Mouse (Mus musculus) hindbrain, embryonic 12.5 days (tissue): Measurements from ENCODE around the gene Ltbr. TPM values are rescaled to one million over a fixed set of nuclear protein-coding genes. Genes with fewer than 3 reads are reported as not detected.

Source experiments
- ATAC-seq: fragments of 200-750 bp; cut with Nextera tagmentation; 2 replicates; pipeline ENCODE4 v1.8.0; 2017; ENCODE audit warnings: moderate TSS enrichment; ENCODE audit not compliant: low FRiP score
- H3K27ac ChIP-seq: fragments of 300-500 bp; sonication (generic); 2 replicates; pipeline ENCODE4 v1.5.1; 2016; ENCODE audit warnings: mild to moderate bottlenecking
- H3K27me3 ChIP-seq: fragments of 300-500 bp; sonication (generic); 2 replicates; pipeline ENCODE4 v1.6.1; 2016; ENCODE audit warnings: mild to moderate bottlenecking
- H3K36me3 ChIP-seq: fragments of 300-500 bp; sonication (generic); 2 replicates; pipeline ENCODE4 v1.6.1; 2016; ENCODE audit warnings: mild to moderate bottlenecking
- H3K4me1 ChIP-seq: fragments of 300-500 bp; sonication (generic); 2 replicates; pipeline ENCODE4 v1.6.1; 2016
- H3K4me2 ChIP-seq: fragments of 300-500 bp; sonication (generic); replicated peaks from 2 replicates; pipeline ENCODE4 v1.6.1; 2016; ENCODE audit warnings: mild to moderate bottlenecking
- H3K4me3 ChIP-seq: fragments of 300-500 bp; sonication (generic); 2 replicates; pipeline ENCODE4 v1.5.1; 2016; ENCODE audit warnings: mild to moderate bottlenecking
- H3K9ac ChIP-seq: fragments of 300-500 bp; sonication (generic); 2 replicates; pipeline ENCODE4 v1.6.1; 2016; ENCODE audit warnings: mild to moderate bottlenecking, moderate library complexity
- H3K9me3 ChIP-seq: fragments of 300-500 bp; sonication (generic); replicated peaks from 2 replicates; pipeline ENCODE4 v1.6.1; 2016; ENCODE audit warnings: mild to moderate bottlenecking
- WGBS: fragments of 180-500 bp; shearing (Covaris S2); methylation state at CpG from one replicate; pipeline ENCODE4 v1.1.7; 2016; 5-methylcytosine and 5-hydroxymethylcytosine counted together
- polyA plus RNA-seq: library from polyadenylated mRNA; unstranded; fragments of >200 nt; fragmentation: Nextera tagmentation; extraction: Ambion mirVana; gene quantifications from 2 replicates; pipeline ENCODE4 v1.2.1, GENCODE M21; 2016

The Ltbr gene
- 19.6 and 20.6 TPM in 2 replicates for polyA plus RNA-seq

GRCm38 (mm10) chr6:125313546-125314230 lies at the start of gene Ltbr:
Gene Ltbr, minus strand, starts transcription at chr6:125313885.
- peak; percentile 62 for ATAC-seq
- Histone ChIP-seq H3K4me3 (peak within 1 kb of the TSS; percentile 35), H3K27me3 (peaks cover 13% of the 10 kb centered on the region), H3K4me1 (peaks cover 25% of the 10 kb centered on the region), H3K27ac (no peak within 1 kb of the TSS), H3K9ac (peak within 1 kb of the TSS; percentile 61), H3K4me2 (peak within 1 kb of the TSS; percentile 56), H3K36me3 (no peaks in the 10 kb centered on the region), H3K9me3 (no peaks in the 10 kb centered on the region)
- WGBS = 2% methylated on average over 27 of the region's 46 CpGs

DNA sequence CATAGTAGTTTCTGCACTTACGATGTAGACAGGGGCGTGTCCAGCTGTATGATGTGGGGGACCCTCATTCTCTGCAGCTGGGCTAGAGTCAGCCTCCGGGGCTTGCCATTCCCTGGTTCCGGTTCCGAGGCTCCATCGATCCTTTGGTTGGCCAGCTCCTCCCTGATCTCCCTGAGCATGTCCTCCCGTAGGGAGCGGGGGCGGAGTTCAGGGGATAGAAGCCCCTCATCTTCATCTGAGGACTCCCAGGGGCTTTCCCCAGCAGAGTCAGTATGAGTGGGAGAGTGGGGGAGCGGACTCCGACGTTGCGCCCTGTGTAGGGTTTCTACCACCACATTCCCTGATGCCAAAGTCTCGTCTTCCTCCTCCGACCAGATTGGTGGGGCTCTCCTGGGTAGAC lies 49.3 kb upstream of the Ltbr start:
- Histone ChIP-seq H3K9ac (peak overlapping the region; percentile 10; the same call in 1 of the 2 replicates), H3K36me3 (peaks cover 2% of the 10 kb centered on the region; the same call in 1 of the 2 replicates), H3K4me1 (peaks cover 21% of the 10 kb centered on the region), H3K4me2 (peak overlapping the region; percentile 26; the same call in 1 of the 2 replicates), H3K4me3 (no peak overlapping the region), H3K9me3 (no peaks in the 10 kb centered on the region), H3K27me3 (peaks cover 64% of the 10 kb centered on the region), H3K27ac (no peak overlapping the region)
- no peak for ATAC-seq
- 17% methylated on average over 15 of the region's 15 CpGs for WGBS

DNA sequence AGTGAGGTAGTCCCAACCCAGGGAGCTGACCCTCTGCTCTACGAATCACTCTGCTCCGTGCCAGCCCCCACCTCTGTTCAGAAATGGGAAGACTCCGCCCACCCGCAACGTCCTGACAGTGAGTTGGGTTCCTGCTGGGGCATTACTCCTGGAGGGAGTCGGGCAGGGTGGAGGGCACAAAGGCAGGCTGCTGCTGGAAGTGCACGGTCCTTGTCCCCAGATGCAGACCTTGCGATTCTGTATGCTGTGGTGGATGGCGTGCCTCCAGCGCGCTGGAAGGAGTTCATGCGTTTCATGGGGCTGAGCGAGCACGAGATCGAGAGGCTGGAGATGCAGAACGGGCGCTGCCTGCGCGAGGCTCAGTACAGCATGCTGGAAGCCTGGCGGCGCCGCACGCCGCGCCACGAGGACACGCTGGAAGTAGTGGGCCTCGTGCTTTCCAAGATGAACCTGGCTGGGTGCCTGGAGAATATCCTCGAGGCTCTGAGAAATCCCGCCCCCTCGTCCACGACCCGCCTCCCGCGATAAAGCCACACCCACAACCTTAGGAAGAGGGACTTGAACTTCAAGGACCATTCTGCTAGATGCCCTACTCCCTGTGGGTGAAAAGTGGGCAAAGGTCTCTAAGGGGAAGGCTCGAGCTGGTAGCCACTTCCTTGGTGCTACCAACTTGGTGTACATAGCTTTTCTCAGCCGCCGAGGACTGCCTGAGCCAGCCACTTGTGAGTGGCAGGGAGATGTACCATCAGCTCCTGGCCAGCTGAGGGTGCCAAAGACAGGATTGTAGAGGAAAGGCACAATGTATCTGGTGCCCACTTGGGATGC lies 48.0 kb upstream of the Ltbr start:
- WGBS = 21% methylated on average over 38 of the region's 38 CpGs
- Histone ChIP-seq H3K36me3 (peaks cover 8% of the 10 kb centered on the region; the same call in 1 of the 2 replicates), H3K4me3 (peak overlapping the region; percentile 21), H3K4me2 (peak overlapping the region; percentile 41), H3K4me1 (peaks cover 21% of the 10 kb centered on the region), H3K27ac (no peak overlapping the region), H3K27me3 (peaks cover 59% of the 10 kb centered on the region), H3K9me3 (no peaks in the 10 kb centered on the region), H3K9ac (no peak overlapping the region)
- ATAC-seq = peak; percentile 57

DNA sequence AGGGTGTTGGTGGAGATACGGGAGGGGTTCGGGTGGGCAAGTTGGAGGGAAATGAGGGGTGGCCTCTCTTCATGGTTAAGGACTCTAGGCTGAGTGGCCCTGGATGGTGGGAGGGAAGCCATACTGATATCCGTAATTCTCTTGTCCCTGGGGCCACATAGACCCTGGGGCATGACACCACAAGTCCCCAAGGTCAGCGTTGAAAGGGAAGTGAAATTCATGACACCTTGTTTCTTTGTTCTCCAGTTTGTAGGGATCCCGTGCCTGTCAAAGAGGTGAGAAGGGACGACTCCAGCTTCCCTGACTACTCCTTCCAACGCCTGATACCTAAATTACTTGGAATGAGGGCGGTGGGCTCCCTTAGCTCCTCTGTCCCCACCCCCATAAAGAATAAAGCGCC lies 47.2 kb upstream of the Ltbr start:
- H3K9ac ChIP-seq = no peak overlapping the region
- H3K36me3 ChIP-seq = peaks cover 8% of the 10 kb centered on the region; the same call in 1 of the 2 replicates
- H3K27me3 ChIP-seq = peaks cover 56% of the 10 kb centered on the region
- H3K4me1 ChIP-seq = peaks cover 27% of the 10 kb centered on the region
- no peak overlapping the region for H3K4me3 ChIP-seq
- no peak overlapping the region for H3K4me2 ChIP-seq
- no peaks in the 10 kb centered on the region for H3K9me3 ChIP-seq
- 46% methylated on average over 9 of the region's 9 CpGs for WGBS
- ATAC-seq = no peak
- no peak overlapping the region for H3K27ac ChIP-seq

DNA sequence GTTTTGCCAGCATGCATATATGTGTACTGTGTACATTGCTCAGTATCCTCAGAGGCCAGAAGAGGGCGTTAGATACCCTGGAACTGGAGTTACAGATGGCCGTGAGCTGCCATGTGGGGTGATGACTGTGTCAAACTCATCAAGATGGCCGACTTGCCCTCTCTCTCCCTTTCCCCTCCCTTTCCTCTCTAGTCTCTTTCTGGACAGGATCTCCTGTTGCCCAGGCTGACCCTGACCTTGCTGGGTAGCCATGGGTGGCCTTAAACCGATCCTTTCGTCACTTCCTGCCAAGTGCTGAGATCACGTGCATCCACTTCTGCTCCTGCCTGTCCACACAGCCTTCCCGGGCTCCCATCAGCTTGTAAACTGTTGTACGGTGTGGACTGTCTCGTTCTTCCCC lies 46.3 kb upstream of the Ltbr start:
- H3K9me3 ChIP-seq = no peaks in the 10 kb centered on the region
- H3K4me1 ChIP-seq = peaks cover 36% of the 10 kb centered on the region
- H3K4me2 ChIP-seq = no peak overlapping the region
- ATAC-seq = no peak
- 50% methylated on average over 9 of the region's 9 CpGs for WGBS
- peaks cover 8% of the 10 kb centered on the region; the same call in 1 of the 2 replicates for H3K36me3 ChIP-seq
- H3K27me3 ChIP-seq = peaks cover 52% of the 10 kb centered on the region
- H3K4me3 ChIP-seq = no peak overlapping the region
- H3K9ac ChIP-seq = no peak overlapping the region
- H3K27ac ChIP-seq = no peak overlapping the region

DNA sequence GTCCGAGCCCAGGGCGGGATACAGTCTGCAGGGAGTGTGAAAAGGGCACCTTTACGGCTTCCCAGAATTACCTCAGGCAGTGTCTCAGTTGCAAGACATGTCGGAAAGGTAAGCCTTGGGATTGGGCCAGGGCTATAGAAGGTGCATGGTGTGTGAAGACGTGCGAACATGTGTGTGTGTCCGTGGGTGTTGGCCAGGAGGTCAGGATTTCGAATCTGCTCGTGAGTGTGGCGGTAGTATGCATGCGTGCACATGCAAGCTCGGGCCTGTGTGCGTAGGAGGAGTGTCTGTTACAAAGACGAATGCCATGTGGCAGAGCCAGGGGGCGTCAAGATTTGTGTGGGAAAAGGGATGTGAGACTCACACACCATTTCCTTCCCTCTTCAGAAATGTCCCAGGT lies 43.6 kb upstream of the Ltbr start:
- peaks cover 25% of the 10 kb centered on the region for H3K27me3 ChIP-seq
- 90% methylated on average over 15 of the region's 15 CpGs for WGBS

DNA sequence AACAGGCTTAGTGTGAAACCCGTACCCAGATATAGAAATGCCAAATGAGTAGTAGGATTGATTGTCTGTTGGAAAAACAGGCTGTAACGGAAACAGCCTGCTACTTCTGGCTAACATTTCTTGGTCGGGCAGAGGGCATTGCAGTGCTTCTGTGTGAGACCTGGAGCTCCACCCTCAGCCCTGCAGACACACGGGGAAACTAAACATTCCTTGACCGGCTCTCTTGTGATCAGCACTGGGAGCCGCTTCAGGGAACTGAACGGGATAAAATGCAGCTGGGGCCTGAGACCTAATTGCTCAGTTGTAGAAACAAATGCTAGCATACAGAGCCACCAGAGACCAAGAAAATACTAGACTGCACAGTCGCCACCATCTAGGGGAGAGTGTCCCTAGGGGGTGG lies 42.6 kb upstream of the Ltbr start:
- Histone ChIP-seq H3K9ac (no peak overlapping the region), H3K9me3 (no peaks in the 10 kb centered on the region), H3K4me2 (no peak overlapping the region), H3K36me3 (peaks cover 8% of the 10 kb centered on the region; the same call in 1 of the 2 replicates), H3K27me3 (peaks cover 19% of the 10 kb centered on the region), H3K27ac (no peak overlapping the region), H3K4me3 (no peak overlapping the region), H3K4me1 (peaks cover 42% of the 10 kb centered on the region)
- WGBS = 37% methylated on average over 8 of the region's 8 CpGs
- ATAC-seq = no peak

More for the DNA sequence above, 43.6 kb upstream of the Ltbr start:
- Histone ChIP-seq H3K27ac (no peak overlapping the region), H3K4me3 (no peak overlapping the region), H3K4me2 (no peak overlapping the region), H3K4me1 (peaks cover 38% of the 10 kb centered on the region), H3K9me3 (no peaks in the 10 kb centered on the region), H3K36me3 (peaks cover 8% of the 10 kb centered on the region; the same call in 1 of the 2 replicates), H3K9ac (no peak overlapping the region)
- no peak for ATAC-seq

DNA sequence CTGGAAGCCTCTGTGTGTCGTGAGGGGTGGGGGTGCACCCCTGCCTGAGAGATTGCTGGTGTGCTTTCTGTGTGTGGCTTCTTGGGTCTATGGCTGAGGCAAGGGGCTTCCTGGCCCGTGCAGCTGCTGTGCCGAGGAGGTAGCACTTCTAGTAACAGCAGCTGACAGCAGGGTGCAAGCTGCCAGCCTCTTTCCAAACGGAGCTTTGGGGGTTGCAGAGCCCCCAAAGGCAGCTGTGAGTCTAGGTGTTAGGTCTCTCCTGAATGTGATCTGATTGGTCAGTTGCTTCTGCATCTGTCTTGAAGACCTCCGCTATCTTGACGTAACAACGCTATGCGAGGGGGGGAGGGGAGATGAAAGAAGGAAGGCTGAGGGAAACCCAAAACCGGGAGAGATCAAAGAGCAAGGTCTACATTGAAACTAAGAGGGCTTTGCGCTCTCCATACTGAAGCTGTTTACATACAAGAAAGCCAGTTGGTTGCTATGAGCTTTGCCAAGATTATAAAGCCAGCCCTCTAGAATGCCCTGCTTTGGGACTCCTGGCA lies 41.6 kb upstream of the Ltbr start:
- H3K4me1 ChIP-seq = peaks cover 45% of the 10 kb centered on the region
- no peak overlapping the region for H3K4me3 ChIP-seq
- no peak for ATAC-seq
- 6% methylated on average over 10 of the region's 10 CpGs for WGBS
- H3K27ac ChIP-seq = no peak overlapping the region
- peaks cover 9% of the 10 kb centered on the region for H3K27me3 ChIP-seq
- H3K4me2 ChIP-seq = peak overlapping the region; percentile 36
- peaks cover 8% of the 10 kb centered on the region; the same call in 1 of the 2 replicates for H3K36me3 ChIP-seq
- H3K9ac ChIP-seq = 0 out of 2 replicates have a peak overlapping the region, but pooled peaks have one; percentile 8
- no peaks in the 10 kb centered on the region for H3K9me3 ChIP-seq

DNA sequence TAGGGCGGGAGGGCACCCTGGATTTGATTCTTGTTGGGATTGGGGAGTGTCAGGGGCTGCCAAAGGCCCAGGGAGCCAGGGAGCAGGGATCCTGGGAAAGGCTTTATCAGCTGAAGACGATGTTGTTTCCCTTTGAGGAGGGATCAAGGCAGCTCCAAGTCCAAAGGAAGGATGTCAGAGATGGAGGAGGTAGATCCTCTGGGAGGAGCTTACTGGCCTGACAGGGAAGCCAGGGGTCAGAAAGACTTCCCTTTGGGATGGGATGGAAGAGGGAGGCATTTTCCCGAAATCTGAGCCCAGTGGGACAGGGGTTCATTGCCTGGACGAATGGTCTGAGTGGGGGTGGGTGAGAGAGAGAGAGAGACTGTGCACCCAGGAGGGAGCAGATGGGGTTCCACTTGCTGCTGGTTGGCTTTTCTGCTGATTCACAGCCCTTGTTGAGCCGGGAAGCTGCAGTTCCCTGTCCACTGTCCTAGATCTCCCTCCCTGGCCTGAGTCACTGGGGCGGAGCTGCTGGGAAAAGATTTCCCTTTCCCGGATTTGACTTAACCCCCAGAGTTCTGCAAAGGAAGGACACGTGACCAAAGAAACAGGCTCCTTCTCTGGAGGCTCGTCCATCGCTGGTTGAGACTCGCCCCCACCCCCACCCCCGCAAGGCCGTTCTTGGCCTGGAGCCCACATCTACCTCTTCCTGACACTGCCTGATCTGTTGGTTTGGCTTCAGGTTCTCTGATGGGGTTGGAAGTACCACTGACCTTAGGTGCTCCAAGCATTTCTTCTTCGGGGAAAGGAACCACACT lies 40.9 kb upstream of the Ltbr start:
- H3K4me1 ChIP-seq = peaks cover 52% of the 10 kb centered on the region
- no peak for ATAC-seq
- H3K4me3 ChIP-seq = no peak overlapping the region
- H3K4me2 ChIP-seq = peak overlapping the region; percentile 36
- H3K27ac ChIP-seq = 0 out of 2 replicates have a peak overlapping the region, but pooled peaks have one; percentile 7
- H3K27me3 ChIP-seq = peaks cover 7% of the 10 kb centered on the region
- no peaks in the 10 kb centered on the region for H3K9me3 ChIP-seq
- no peak overlapping the region for H3K9ac ChIP-seq
- H3K36me3 ChIP-seq = peaks cover 8% of the 10 kb centered on the region; the same call in 1 of the 2 replicates
- WGBS = 9% methylated on average over 14 of the region's 14 CpGs

DNA sequence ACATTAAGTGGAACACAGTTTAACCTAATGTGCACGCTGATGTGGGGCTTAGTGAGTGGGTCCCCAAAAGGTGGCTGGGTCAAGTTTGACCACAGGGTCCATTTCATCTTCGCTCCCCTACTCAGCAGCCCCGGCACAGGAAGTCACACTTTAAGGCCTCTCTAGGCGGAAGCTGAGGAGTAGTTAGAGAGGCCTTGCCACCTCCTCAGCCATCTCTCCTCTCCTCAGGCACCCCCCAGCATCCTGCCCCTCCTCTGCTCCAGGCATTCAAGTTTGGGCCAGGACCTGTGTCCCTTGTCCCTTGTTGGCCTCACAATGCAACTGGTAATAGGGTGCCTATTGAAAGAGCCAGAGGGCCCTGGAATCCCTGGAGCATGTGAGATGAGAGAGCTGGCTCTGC lies 40.0 kb upstream of the Ltbr start:
- H3K9ac ChIP-seq = no peak overlapping the region
- H3K36me3 ChIP-seq = peaks cover 8% of the 10 kb centered on the region; the same call in 1 of the 2 replicates
- H3K9me3 ChIP-seq = no peaks in the 10 kb centered on the region
- WGBS = 88% methylated on average over 4 of the region's 4 CpGs
- no peak overlapping the region for H3K4me3 ChIP-seq
- H3K4me1 ChIP-seq = peaks cover 60% of the 10 kb centered on the region
- no peak overlapping the region for H3K27ac ChIP-seq
- no peak overlapping the region for H3K4me2 ChIP-seq
- peaks cover 11% of the 10 kb centered on the region for H3K27me3 ChIP-seq
- no peak for ATAC-seq

DNA sequence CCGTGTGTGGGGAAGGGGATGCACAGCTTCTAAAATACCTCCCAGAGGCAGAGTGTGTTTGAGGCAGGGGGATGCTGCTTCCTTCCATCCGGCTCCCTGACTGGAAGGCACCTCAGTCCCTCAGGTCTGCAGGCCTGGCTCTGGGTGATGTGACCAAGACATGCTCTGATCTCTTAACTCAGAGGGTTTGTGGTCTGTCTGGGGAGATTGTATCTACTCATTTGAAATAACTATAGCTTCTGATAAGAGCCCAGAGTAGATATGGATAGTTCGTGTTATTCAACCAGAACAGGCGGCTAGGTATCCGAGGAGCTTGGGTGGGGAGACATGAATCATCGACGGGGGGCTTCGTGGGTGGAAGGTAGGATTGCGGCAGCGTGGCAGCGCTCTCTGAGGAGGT lies 39.5 kb upstream of the Ltbr start:
- H3K36me3 ChIP-seq = peaks cover 8% of the 10 kb centered on the region; the same call in 1 of the 2 replicates

More for the DNA sequence above, 39.5 kb upstream of the Ltbr start:
- no peaks in the 10 kb centered on the region for H3K9me3 ChIP-seq
- no peak overlapping the region for H3K4me2 ChIP-seq
- H3K27ac ChIP-seq = no peak overlapping the region
- no peak overlapping the region for H3K9ac ChIP-seq
- 77% methylated on average over 11 of the region's 11 CpGs for WGBS
- peaks cover 13% of the 10 kb centered on the region for H3K27me3 ChIP-seq
- no peak for ATAC-seq
- H3K4me1 ChIP-seq = peaks cover 62% of the 10 kb centered on the region
- no peak overlapping the region for H3K4me3 ChIP-seq
